In the genomic region with DNA sequence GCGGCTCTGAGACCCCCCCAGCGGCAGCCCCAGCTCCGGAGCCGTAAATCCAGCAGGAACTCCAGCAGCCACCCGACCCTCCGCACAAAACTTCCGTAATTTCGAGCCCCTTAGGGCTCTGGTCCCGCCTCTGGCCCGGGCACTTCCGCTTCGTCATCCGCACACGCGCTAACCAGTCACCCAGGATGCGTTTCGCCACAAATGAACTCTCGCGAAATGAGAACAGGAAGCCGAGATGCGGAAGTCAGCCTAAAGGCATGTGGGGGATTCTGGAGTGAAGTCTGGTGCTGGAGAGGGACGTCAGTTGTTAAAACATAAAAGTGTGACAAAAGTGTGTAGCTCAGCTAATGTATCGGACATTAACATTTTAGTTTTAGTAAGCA, we compare ENCODE assay signal across 7 mouse cellular contexts. TPM values are rescaled to one million over a fixed set of nuclear protein-coding genes. Genes with fewer than 3 reads are reported as not detected.
DNase-seq lines count a peak whose midpoint lies in the region; ATAC-seq lines count a peak whose summit lies in the region.

A gene (minus strand): TSS at position 187 of the 383 bp plus-strand sequence.

- H3K27ac ChIP-seq in embryonic facial prominence, embryonic 11.5 days (replicated peaks; ENCODE audit: low read depth, low read length) = peak within 1 kb of the TSS; percentile 88
- peak within 1 kb of the TSS; percentile 95 for H3K27ac ChIP-seq in limb, embryonic 10.5 days
- peak within 1 kb of the TSS; percentile 87 for H3K27ac ChIP-seq in midbrain, embryonic 13.5 days

- ATAC-seq in embryonic facial prominence, embryonic 11.5 days (replicated peaks; ENCODE audit: insufficient number of reproducible peaks, low FRiP score, low TSS enrichment, low read depth) = peak; percentile 99
- ATAC-seq in granulocyte monocyte progenitor cell, adult 5-6 weeks (replicated peaks; ENCODE audit: poor library complexity, severe bottlenecking) = peak; percentile 93
- peak; percentile 100 for ATAC-seq in midbrain, embryonic 13.5 days

- peak; percentile 94 for DNase-seq in adrenal gland, postnatal 14 days
- peak; percentile 98 for DNase-seq in embryonic facial prominence, embryonic 11.5 days (ENCODE audit: low spot score)
- DNase-seq in kidney, adult 11 months = peak; percentile 91
- peak; percentile 91 for DNase-seq in limb, embryonic 10.5 days (ENCODE audit: low spot score)
- peak; percentile 83 for DNase-seq in spleen, adult 12 weeks (ENCODE audit: low spot score)

- H3K4me1 ChIP-seq in embryonic facial prominence, embryonic 11.5 days (ENCODE audit: control insufficient read depth, insufficient read depth, low read length) = no peaks in the 10 kb centered on the region
- peaks cover 9% of the 10 kb centered on the region for H3K4me1 ChIP-seq in limb, embryonic 10.5 days
- peaks cover 30% of the 10 kb centered on the region for H3K4me1 ChIP-seq in midbrain, embryonic 13.5 days (replicated peaks)

- peak within 1 kb of the TSS; percentile 91 for H3K9ac ChIP-seq in embryonic facial prominence, embryonic 11.5 days (replicated peaks; ENCODE audit: low read length)
- H3K9ac ChIP-seq in midbrain, embryonic 13.5 days (replicated peaks) = peak within 1 kb of the TSS; percentile 97

- peak within 1 kb of the TSS; percentile 57 for H3K4me2 ChIP-seq in embryonic facial prominence, embryonic 11.5 days (ENCODE audit: low read depth, low read length)
- H3K4me2 ChIP-seq in midbrain, embryonic 13.5 days (replicated peaks) = peak within 1 kb of the TSS; percentile 72

- H3K4me3 ChIP-seq in embryonic facial prominence, embryonic 11.5 days (ENCODE audit: low read depth, low read length) = peak within 1 kb of the TSS; percentile 98
- peak within 1 kb of the TSS; percentile 93 for H3K4me3 ChIP-seq in limb, embryonic 10.5 days
- peak within 1 kb of the TSS; percentile 100 for H3K4me3 ChIP-seq in midbrain, embryonic 13.5 days (replicated peaks)

- H3K36me3 ChIP-seq in embryonic facial prominence, embryonic 11.5 days (replicated peaks; ENCODE audit: control insufficient read depth, insufficient read depth, low read depth, low read length) = no peaks in the 10 kb centered on the region
- H3K36me3 ChIP-seq in limb, embryonic 10.5 days = peaks cover 11% of the 10 kb centered on the region
- H3K36me3 ChIP-seq in midbrain, embryonic 13.5 days = no peaks in the 10 kb centered on the region

- WGBS in embryonic facial prominence, embryonic 11.5 days = under 1% methylated on average over 23 of the region's 23 CpGs
- 0% methylated on average over 23 of the region's 23 CpGs for WGBS in limb, embryonic 10.5 days
- WGBS in midbrain, embryonic 13.5 days = under 1% methylated on average over 23 of the region's 23 CpGs

- H3K27me3 ChIP-seq in embryonic facial prominence, embryonic 11.5 days (ENCODE audit: control insufficient read depth, insufficient read depth, low read length) = no peaks in the 10 kb centered on the region
- no peaks in the 10 kb centered on the region for H3K27me3 ChIP-seq in limb, embryonic 10.5 days (ENCODE audit: low read depth, poor library complexity, severe bottlenecking)
- H3K27me3 ChIP-seq in midbrain, embryonic 13.5 days = no peaks in the 10 kb centered on the region

- no peaks in the 10 kb centered on the region for H3K9me3 ChIP-seq in embryonic facial prominence, embryonic 11.5 days (replicated peaks; ENCODE audit: control insufficient read depth, low read length)
- no peaks in the 10 kb centered on the region for H3K9me3 ChIP-seq in limb, embryonic 10.5 days (replicated peaks)
- H3K9me3 ChIP-seq in midbrain, embryonic 13.5 days = no peaks in the 10 kb centered on the region

RNA-seq across cellular contexts. Expression of the gene that starts here (rescaled TPM):
- 87.3 and 92.2 TPM in 2 replicates for total RNA-seq in adrenal gland, postnatal 14 days (2021)
- 87.8 and 90.2 TPM in 2 replicates for polyA plus RNA-seq in embryonic facial prominence, embryonic 11.5 days (2014; fragmentation: Nextera tagmentation; extraction: Ambion mirVana)
- total RNA-seq in granulocyte monocyte progenitor cell, adult 5-6 weeks (2014; fragmentation: Nextera tagmentation) = 79.2 and 94.1 TPM in 2 replicates
- total RNA-seq in granulocyte monocyte progenitor cell, adult 5-6 weeks (2017) = 84.5 and 105 TPM in 2 replicates
- polyA plus RNA-seq in limb, embryonic 10.5 days (2016; fragmentation: Nextera tagmentation; extraction: Ambion mirVana) = 65.9 and 71.2 TPM in 2 replicates
- 40.4 and 42.7 TPM in 2 replicates for polyA plus RNA-seq in midbrain, embryonic 13.5 days (2015; fragmentation: Nextera tagmentation; extraction: Ambion mirVana)

Comparison
In these comparisons a context has a peak if more than half of its experiments do, and no peak if none do; other contexts are left out.
1. Peak in every context shown above with its lines: DNase-seq, ATAC-seq, H3K4me3 ChIP-seq and H3K27ac ChIP-seq.